In genomic region chr7:28641546-28641945, GRCm38 (mm10) we compare ENCODE assay signal across 32 mouse cellular contexts. TPM values are rescaled to one million over a fixed set of nuclear protein-coding genes. Genes with fewer than 3 reads are reported as not detected.
"Had no signal": no experiment of that assay in that cellular context is flagged by ENCODE, and none has a peak within 500 bp of the region (broad histone marks: within the 10 kb centered on the region; RNA-seq: fewer than 3 reads in every experiment).

No protein-coding gene starts in this region.

- H3K36me3 ChIP-seq: heart, embryonic 10.5 days; heart, embryonic 12.5 days; hindbrain, embryonic 10.5 days; hindbrain, embryonic 12.5 days; intestine, embryonic 15.5 days; kidney, embryonic 15.5 days; limb, embryonic 10.5 days; limb, embryonic 12.5 days had no signal

- H3K27me3 ChIP-seq: heart, embryonic 12.5 days; hindbrain, embryonic 12.5 days; intestine, embryonic 15.5 days; kidney, embryonic 15.5 days; limb, embryonic 12.5 days had no signal

- H3K9me3 ChIP-seq: heart, embryonic 10.5 days; heart, embryonic 12.5 days; hindbrain, embryonic 10.5 days; hindbrain, embryonic 12.5 days; intestine, embryonic 15.5 days; kidney, embryonic 15.5 days; limb, embryonic 10.5 days; limb, embryonic 12.5 days had no signal

- H3K4me1 ChIP-seq: hindbrain, embryonic 12.5 days; intestine, embryonic 15.5 days; limb, embryonic 12.5 days had no signal

- H3K4me2 ChIP-seq: heart, embryonic 12.5 days; hindbrain, embryonic 12.5 days; hindbrain, embryonic 14.5 days; intestine, embryonic 15.5 days; kidney, embryonic 15.5 days; limb, embryonic 12.5 days had no signal

- H3K27ac ChIP-seq: gastrocnemius, adult 2 months; heart, embryonic 10.5 days; hindbrain, embryonic 10.5 days; hindbrain, embryonic 12.5 days; hindbrain, embryonic 14.5 days; intestine, embryonic 15.5 days; kidney, embryonic 15.5 days; kidney, postnatal 0 days; limb, embryonic 10.5 days; limb, embryonic 12.5 days had no signal

- H3K4me3 ChIP-seq: gastrocnemius, adult 2 months; heart, embryonic 10.5 days; heart, embryonic 12.5 days; hindbrain, embryonic 10.5 days; hindbrain, embryonic 12.5 days; intestine, embryonic 15.5 days; kidney, embryonic 15.5 days; limb, embryonic 10.5 days; limb, embryonic 12.5 days had no signal

- H3K9ac ChIP-seq: heart, embryonic 12.5 days; hindbrain, embryonic 12.5 days; hindbrain, embryonic 14.5 days; intestine, embryonic 15.5 days; kidney, embryonic 15.5 days; limb, embryonic 12.5 days had no signal

- DNase-seq: gastrocnemius, adult 2 months; gastrocnemius, postnatal 10 days; gastrocnemius, postnatal 25 days; heart, adult 18-20 months; heart, postnatal 10 days; heart, postnatal 4 days; kidney, adult 18-20 months; kidney, adult 9 months; kidney, postnatal 14 days; kidney, postnatal 36 days; layer of hippocampus, adult 9-11 months; layer of hippocampus, postnatal 36 days had no signal

- ATAC-seq: hindbrain, embryonic 16.5 days; inflammation-experienced regulatory T-cells, adult 6 months; intestine, embryonic 15.5 days; intestine, postnatal 0 days had no signal

RNA-seq across cellular contexts. Expression of gene Acp7, which starts 10.4 kb away (rescaled TPM):
- total RNA-seq: gastrocnemius, adult 2 months; gastrocnemius, postnatal 10 days; gastrocnemius, postnatal 25 days; gastrocnemius, postnatal 4 days; granulocyte monocyte progenitor cell, adult 5-6 weeks; heart, adult 18-20 months; heart, adult 8-10 months; heart, postnatal 10 days; heart, postnatal 25 days; heart, postnatal 4 days had no signal
- polyA plus RNA-seq: heart, embryonic 10.5 days; heart, embryonic 12.5 days; heart, embryonic 14.5 days; heart, embryonic 16.5 days; hindbrain, embryonic 10.5 days; hindbrain, embryonic 12.5 days; inflammation-experienced regulatory T-cells, adult 6 months; intestine, postnatal 0 days; kidney, embryonic 15.5 days; kidney, postnatal 0 days; large intestine, adult 2 months; limb, embryonic 10.5 days; limb, embryonic 12.5 days had no signal
